Mouse (Mus musculus) layer of hippocampus, adult 18-20 months (tissue): ENCODE measurements around the gene Olfr3. TPM values are rescaled to one million over a fixed set of nuclear protein-coding genes. Genes with fewer than 3 reads are reported as not detected.

ENCODE experiments used
- DNase-seq, 2 experiments: peaks; one replicate each; pipeline ENCODE4 v3.0.0; 2022; ENCODE audit warnings: low spot score in 2 of 2
- long read RNA-seq: library from polyadenylated mRNA; stranded (forward); transcript quantifications from one replicate; pipeline ENCODE4 v2.0.0, GENCODE M21; 2021
- total RNA-seq, 2 experiments: library from RNA; stranded (reverse); gene quantifications; 2 replicates each; pipeline ENCODE4 v1.2.3; 2021

Olfr3 gene
- total RNA-seq, result not detected
- long read RNA-seq, result 0 reads

- DNase-seq, result no peak
These were observed at the start of gene Olfr3 for GRCm38 (mm10) chr2:36816932-36817331. TSS of gene Olfr3 (minus strand) at chr2:36817032.

DNA sequence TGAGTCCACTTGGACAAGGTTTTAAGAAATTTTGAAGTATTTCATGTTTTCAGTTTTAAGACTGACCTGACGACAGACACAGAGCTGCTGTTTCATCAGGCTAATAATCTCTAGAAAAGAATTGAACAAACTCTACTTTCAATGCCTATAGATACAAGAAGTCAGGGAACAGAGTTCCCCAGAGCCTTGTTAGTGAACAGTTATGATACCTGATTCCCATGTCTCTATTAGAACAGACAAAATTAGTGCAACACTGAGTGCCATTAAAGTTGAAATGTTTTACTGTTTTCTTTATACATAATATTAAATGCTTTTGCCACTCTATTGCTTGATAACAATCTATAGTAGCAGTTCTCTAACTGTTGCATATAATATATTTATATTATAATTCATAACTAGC, 45.7 kb upstream of the Olfr3 start, which contains the start of gene Olfr351:
Gene Olfr351 (minus strand): TSS at position 101 of the 400 bp plus-strand sequence.
- no peak for DNase-seq

- DNase-seq, result no peak
These were observed 29.2 kb upstream of the Olfr3 start, which contains the start of gene Olfr350 for GRCm38 (mm10) chr2:36846010-36846409. TSS of gene Olfr350 (plus strand) at chr2:36846310.

- DNase-seq, result no peak
These were observed 26.6 kb downstream of the Olfr3 start, which contains the start of gene Olfr50 for GRCm38 (mm10) chr2:36790238-36790637. TSS of gene Olfr50 (plus strand) at chr2:36790538.

- DNase-seq, result no peak
These were observed 32.9 kb downstream of the Olfr3 start, which contains the start of gene Olfr348 for GRCm38 (mm10) chr2:36783976-36784375. TSS of gene Olfr348 (plus strand) at chr2:36784276.

Other genes with a start within 250 kb of the Olfr3 start
- gene Olfr345, start 177.0 kb downstream of the Olfr3 start, total RNA-seq, result not detected
- gene Olfr346, start 131.2 kb downstream of the Olfr3 start, total RNA-seq, result not detected
- not detected for gene Olfr347, start 85.1 kb downstream of the Olfr3 start, total RNA-seq
- gene Olfr348, start 32.8 kb downstream of the Olfr3 start, total RNA-seq, result not detected
- gene Olfr50, start 26.5 kb downstream of the Olfr3 start, total RNA-seq, result not detected
- not detected for gene Olfr350, start 29.3 kb upstream of the Olfr3 start, total RNA-seq
- gene Olfr351, start 45.6 kb upstream of the Olfr3 start, total RNA-seq, result not detected
- not detected for gene Olfr352, start 51.4 kb upstream of the Olfr3 start, total RNA-seq
- gene Olfr353, start 75.9 kb upstream of the Olfr3 start, total RNA-seq, result not detected
- not detected for gene Olfr354, start 88.6 kb upstream of the Olfr3 start, total RNA-seq
- gene Olfr355, start 111.9 kb upstream of the Olfr3 start, total RNA-seq, result not detected
- gene Olfr356, start 120.1 kb upstream of the Olfr3 start, total RNA-seq, result not detected
- not detected for gene Olfr357, start 176.8 kb upstream of the Olfr3 start, total RNA-seq
- gene Olfr358, start 192.3 kb upstream of the Olfr3 start, total RNA-seq, result not detected
- gene Olfr360, start 248.7 kb upstream of the Olfr3 start, total RNA-seq, result not detected